Mouse (Mus musculus) spleen, adult 2 months (tissue): Measurements from ENCODE around the gene Klf2.

ENCODE experiments used
- CTCF ChIP-seq: fragments of 200-500 bp; IDR thresholded peaks from 2 replicates; pipeline ENCODE4 v1.5.1; 2011; ENCODE audit warnings: mild to moderate bottlenecking, inconsistent platforms; ENCODE audit not compliant: insufficient read depth, insufficient read length, insufficient replicate concordance; ENCODE audit errors: extremely low read depth
- POLR2A ChIP-seq: fragments of 200-500 bp; IDR thresholded peaks from 2 replicates; pipeline ENCODE4 v1.6.1; 2011; ENCODE audit warnings: low read depth, low read length, inconsistent platforms

GRCm38 (mm10) chr8:72277244-72277643, 41.6 kb upstream of the Klf2 start:
- TF ChIP-seq POLR2A (no peak), CTCF (no peak)
